Mouse (Mus musculus) embryonic facial prominence, embryonic 12.5 days (tissue): Measurements from ENCODE around the gene Rnf216. TPM values are rescaled to one million over a fixed set of nuclear protein-coding genes. Genes with fewer than 3 reads are reported as not detected.
"Not testable (repeated sequence)": the region's sequence is repeated elsewhere in the genome, so short reads cannot be mapped to it uniquely, and the experiment has no call there.

Experiments used
- ATAC-seq: fragments of 200-750 bp; cut with Nextera tagmentation; 2 replicates; pipeline ENCODE4 v1.8.0; 2017; ENCODE audit not compliant: insufficient number of reproducible peaks, insufficient read depth, low FRiP score, low TSS enrichment
- H3K27ac ChIP-seq: fragments of 300-500 bp; sonication (generic); 2 replicates; pipeline ENCODE4 v1.5.1; 2016; ENCODE audit warnings: mild to moderate bottlenecking
- H3K27me3 ChIP-seq: fragments of 300-500 bp; sonication (generic); 2 replicates; pipeline ENCODE4 v1.6.1; 2016; ENCODE audit warnings: mild to moderate bottlenecking, moderate library complexity
- H3K36me3 ChIP-seq: fragments of 300-500 bp; sonication (generic); 2 replicates; pipeline ENCODE4 v1.6.1; 2016; ENCODE audit warnings: mild to moderate bottlenecking
- H3K4me1 ChIP-seq: fragments of 300-500 bp; sonication (generic); 2 replicates; pipeline ENCODE4 v1.6.1; 2016
- H3K4me2 ChIP-seq: fragments of 300-500 bp; sonication (generic); replicated peaks from 2 replicates; pipeline ENCODE4 v1.6.1; 2016; ENCODE audit warnings: mild to moderate bottlenecking, moderate library complexity
- H3K4me3 ChIP-seq: fragments of 300-500 bp; sonication (generic); 2 replicates; pipeline ENCODE4 v1.5.1; 2016; ENCODE audit warnings: mild to moderate bottlenecking
- H3K9ac ChIP-seq: fragments of 300-500 bp; sonication (generic); 2 replicates; pipeline ENCODE4 v1.6.1; 2016; ENCODE audit warnings: mild to moderate bottlenecking, moderate library complexity
- H3K9me3 ChIP-seq: fragments of 300-500 bp; sonication (generic); 2 replicates; pipeline ENCODE4 v1.6.1; 2016; ENCODE audit warnings: mild to moderate bottlenecking, moderate library complexity
- WGBS: fragments of 180-500 bp; shearing (Covaris S2); methylation state at CpG from one replicate; pipeline ENCODE4 v1.1.7; 2016; 5-methylcytosine and 5-hydroxymethylcytosine counted together
- polyA plus RNA-seq: library from polyadenylated mRNA; unstranded; fragments of >200 nt; fragmentation: Nextera tagmentation; extraction: Ambion mirVana; gene quantifications from 2 replicates; pipeline ENCODE4 v1.2.1, GENCODE M21; 2016

Gene Rnf216
- polyA plus RNA-seq: 56.4 and 56.9 TPM in 2 replicates

- peak; percentile 90 for ATAC-seq
- 2% methylated on average over 90 of the region's 110 CpGs for WGBS
- H3K27ac ChIP-seq: peak within 1 kb of the TSS; percentile 96
These were observed at the start of gene Rnf216 for GRCm38 (mm10) chr5:143112281-143113246. Rnf216 (minus strand) TSS chr5:143112994.

GRCm38 (mm10) chr5:143155534-143155933 is 42.7 kb upstream of the Rnf216 start:
- Histone ChIP-seq H3K4me3 (no peak overlapping the region), H3K27me3 (peaks cover 49% of the 10 kb centered on the region), H3K4me1 (no peaks in the 10 kb centered on the region), H3K4me2 (no peak overlapping the region), H3K36me3 (no peaks in the 10 kb centered on the region), H3K9me3 (peaks cover 3% of the 10 kb centered on the region; the same call in 1 of the 2 replicates), H3K27ac (no peak overlapping the region), H3K9ac (no peak overlapping the region)
- ATAC-seq: no peak
- WGBS: 85% methylated on average over 3 of the region's 3 CpGs

More at GRCm38 (mm10) chr5:143112281-143113246, at the start of gene Rnf216:
- Histone ChIP-seq H3K27me3 (no peaks in the 10 kb centered on the region), H3K36me3 (0 out of 2 replicates have a peak, but pooled peaks cover 6% of the 10 kb centered on the region), H3K4me2 (peak within 1 kb of the TSS; percentile 86), H3K4me3 (peak within 1 kb of the TSS; percentile 90), H3K4me1 (peaks cover 8% of the 10 kb centered on the region; the same call in 1 of the 2 replicates), H3K9me3 (no peaks in the 10 kb centered on the region), H3K9ac (peak within 1 kb of the TSS; percentile 92)

GRCm38 (mm10) chr5:143153756-143154155 is 41.0 kb upstream of the Rnf216 start:
- Histone ChIP-seq H3K4me1 (no peaks in the 10 kb centered on the region), H3K9ac (no peak overlapping the region), H3K27me3 (peaks cover 34% of the 10 kb centered on the region), H3K27ac (no peak overlapping the region), H3K36me3 (no peaks in the 10 kb centered on the region), H3K9me3 (peaks cover 3% of the 10 kb centered on the region; the same call in 1 of the 2 replicates), H3K4me3 (no peak overlapping the region), H3K4me2 (no peak overlapping the region)
- 89% methylated on average over 10 of the region's 10 CpGs for WGBS
- ATAC-seq: no peak

GRCm38 (mm10) chr5:143150044-143150443 is 37.2 kb upstream of the Rnf216 start:
- H3K36me3 ChIP-seq: no peaks in the 10 kb centered on the region
- 75% methylated on average over 2 of the region's 2 CpGs for WGBS
- H3K4me2 ChIP-seq: no peak overlapping the region

GRCm38 (mm10) chr5:143149536-143149935 is 36.7 kb upstream of the Rnf216 start:
- H3K27me3 ChIP-seq: no peaks in the 10 kb centered on the region
- H3K9me3 ChIP-seq: peaks cover 3% of the 10 kb centered on the region; the same call in 1 of the 2 replicates
- H3K36me3 ChIP-seq: no peaks in the 10 kb centered on the region
- WGBS: 91% methylated on average over 2 of the region's 2 CpGs
- H3K4me1 ChIP-seq: no peaks in the 10 kb centered on the region
- H3K4me2 ChIP-seq: no peak overlapping the region
- no peak overlapping the region for H3K27ac ChIP-seq
- no peak for ATAC-seq
- no peak overlapping the region for H3K4me3 ChIP-seq
- no peak overlapping the region for H3K9ac ChIP-seq

More at GRCm38 (mm10) chr5:143150044-143150443, 37.2 kb upstream of the Rnf216 start:
- no peak for ATAC-seq
- Histone ChIP-seq H3K4me3 (no peak overlapping the region), H3K4me1 (no peaks in the 10 kb centered on the region), H3K9ac (no peak overlapping the region), H3K27me3 (0 out of 2 replicates have a peak, but pooled peaks cover 4% of the 10 kb centered on the region), H3K9me3 (peaks cover 3% of the 10 kb centered on the region; the same call in 1 of the 2 replicates), H3K27ac (no peak overlapping the region)

GRCm38 (mm10) chr5:143148661-143149060 is 35.9 kb upstream of the Rnf216 start:
- no peak overlapping the region for H3K9ac ChIP-seq
- no peak overlapping the region for H3K27ac ChIP-seq
- peaks cover 3% of the 10 kb centered on the region; the same call in 1 of the 2 replicates for H3K9me3 ChIP-seq
- no peak overlapping the region for H3K4me3 ChIP-seq
- WGBS: 90% methylated on average over 5 of the region's 5 CpGs
- no peak for ATAC-seq
- H3K4me1 ChIP-seq: no peaks in the 10 kb centered on the region
- H3K27me3 ChIP-seq: no peaks in the 10 kb centered on the region
- H3K36me3 ChIP-seq: no peaks in the 10 kb centered on the region
- no peak overlapping the region for H3K4me2 ChIP-seq

GRCm38 (mm10) chr5:143147481-143147880 is 34.7 kb upstream of the Rnf216 start, which contains the start of gene Olfr718-ps1:
Olfr718-ps1 (minus strand) TSS chr5:143147581.
- ATAC-seq: no peak
- WGBS: 66% methylated on average over 3 of the region's 3 CpGs

GRCm38 (mm10) chr5:143137580-143137979 is 24.8 kb upstream of the Rnf216 start:
- Histone ChIP-seq H3K4me3 (no peak overlapping the region), H3K27me3 (no peaks in the 10 kb centered on the region), H3K9ac (no peak overlapping the region), H3K4me1 (no peaks in the 10 kb centered on the region), H3K36me3 (no peaks in the 10 kb centered on the region), H3K27ac (no peak overlapping the region), H3K9me3 (no peaks in the 10 kb centered on the region), H3K4me2 (no peak overlapping the region)
- no peak for ATAC-seq
- WGBS: 89% methylated on average over 13 of the region's 13 CpGs

More at GRCm38 (mm10) chr5:143147481-143147880, 34.7 kb upstream of the Rnf216 start, which contains the start of gene Olfr718-ps1:
- no peak within 1 kb of the TSS for H3K4me2 ChIP-seq
- H3K27me3 ChIP-seq: no peaks in the 10 kb centered on the region
- H3K4me1 ChIP-seq: no peaks in the 10 kb centered on the region
- no peak within 1 kb of the TSS for H3K9ac ChIP-seq
- H3K9me3 ChIP-seq: peaks cover 3% of the 10 kb centered on the region; the same call in 1 of the 2 replicates
- H3K27ac ChIP-seq: no peak within 1 kb of the TSS
- no peak within 1 kb of the TSS for H3K4me3 ChIP-seq
- H3K36me3 ChIP-seq: no peaks in the 10 kb centered on the region

GRCm38 (mm10) chr5:143135042-143135441 is 22.2 kb upstream of the Rnf216 start:
- Histone ChIP-seq H3K27ac (no peak overlapping the region), H3K36me3 (no peaks in the 10 kb centered on the region), H3K9me3 (no peaks in the 10 kb centered on the region), H3K4me1 (no peaks in the 10 kb centered on the region), H3K27me3 (no peaks in the 10 kb centered on the region), H3K4me3 (no peak overlapping the region), H3K4me2 (no peak overlapping the region), H3K9ac (no peak overlapping the region)
- no peak for ATAC-seq
- 87% methylated on average over 7 of the region's 7 CpGs for WGBS

- not testable (repeated sequence) for H3K9ac ChIP-seq, H3K4me2 ChIP-seq, H3K36me3 ChIP-seq, ATAC-seq, H3K27me3 ChIP-seq, H3K9me3 ChIP-seq, H3K4me3 ChIP-seq, H3K27ac ChIP-seq, H3K4me1 ChIP-seq
- whole genome bisulfite sequencing: 91% methylated on average over 3 of the region's 6 CpGs
These were observed 21.6 kb upstream of the Rnf216 start for GRCm38 (mm10) chr5:143134216-143135010.

GRCm38 (mm10) chr5:143132935-143133514 is 20.2 kb upstream of the Rnf216 start:
- Histone ChIP-seq H3K27ac (no peak overlapping the region), H3K27me3 (no peaks in the 10 kb centered on the region), H3K4me3 (no peak overlapping the region), H3K36me3 (no peaks in the 10 kb centered on the region), H3K9me3 (peaks cover 11% of the 10 kb centered on the region), H3K9ac (no peak overlapping the region), H3K4me2 (no peak overlapping the region), H3K4me1 (no peaks in the 10 kb centered on the region)
- 74% methylated on average over 13 of the region's 13 CpGs for WGBS
- no peak for ATAC-seq
